Mouse (Mus musculus) myocyte (in vitro differentiated cells): Measurements from ENCODE around the gene Gm20388. TPM values are rescaled to one million over a fixed set of nuclear protein-coding genes. Genes with fewer than 3 reads are reported as not detected.

Experiments used
- H3K27me3 ChIP-seq: one replicate; pipeline ENCODE4 v1.6.1; 2011; ENCODE audit not compliant: control insufficient read depth, insufficient read depth, insufficient read length
- H3K36me3 ChIP-seq: one replicate; pipeline ENCODE4 v1.6.1; 2011; ENCODE audit not compliant: control insufficient read depth, insufficient read depth
- H3K4me2 ChIP-seq: one replicate; pipeline ENCODE4 v1.6.1; 2011; ENCODE audit warnings: low read depth, control low read depth
- H3K4me3 ChIP-seq: one replicate; pipeline ENCODE4 v1.5.1; 2011; ENCODE audit warnings: mild to moderate bottlenecking, control low read depth, moderate library complexity
- H3K79me2 ChIP-seq: one replicate; pipeline ENCODE4 v1.6.1; 2011; ENCODE audit not compliant: control insufficient read depth, insufficient read depth
- H3ac ChIP-seq: one replicate; pipeline ENCODE4 v1.6.1; 2011; ENCODE audit not compliant: control insufficient read depth, insufficient read length
- CEBPB ChIP-seq: IDR thresholded peaks from 2 replicates; pipeline ENCODE4 v1.6.1; 2011; ENCODE audit warnings: mild to moderate bottlenecking, moderate library complexity; ENCODE audit not compliant: poor library complexity, insufficient read depth, severe bottlenecking
- E2F4 ChIP-seq: IDR thresholded peaks from one replicate; pipeline ENCODE4 v1.6.1; 2011; ENCODE audit warnings: mild to moderate bottlenecking, control low read depth, moderate library complexity; ENCODE audit not compliant: insufficient read depth
- MAX ChIP-seq: IDR thresholded peaks from one replicate; pipeline ENCODE4 v1.6.1; 2011; ENCODE audit warnings: low read depth, mild to moderate bottlenecking, control low read depth
- MYOD1 ChIP-seq, 3 experiments: IDR thresholded peaks; one replicate each; pipeline ENCODE4 v1.6.1; 2011; ENCODE audit warnings: control low read depth in 2 of 3, low read depth in 2 of 3, mild to moderate bottlenecking in 2 of 3, moderate library complexity in 1 of 3; ENCODE audit not compliant: insufficient read length in 2 of 3, control insufficient read depth in 1 of 3
- MYOG ChIP-seq, 3 experiments: IDR thresholded peaks; one replicate each; pipeline ENCODE4 v1.6.1; 2011; ENCODE audit warnings: control low read depth in 2 of 3, low read depth in 2 of 3, mild to moderate bottlenecking in 2 of 3; ENCODE audit not compliant: insufficient read length in 2 of 3, control insufficient read depth in 1 of 3, insufficient read depth in 1 of 3
- POLR2A ChIP-seq: IDR thresholded peaks from one replicate; pipeline ENCODE4 v1.6.1; 2011; ENCODE audit warnings: low read depth, mild to moderate bottlenecking, control low read depth, moderate library complexity; ENCODE audit not compliant: insufficient read length
- POLR2AphosphoS2 ChIP-seq: IDR thresholded peaks from one replicate; pipeline ENCODE4 v1.6.1; 2011; ENCODE audit warnings: low read depth, control low read depth; ENCODE audit not compliant: insufficient read length
- REST ChIP-seq: IDR thresholded peaks from one replicate; pipeline ENCODE4 v1.6.1; 2011; ENCODE audit warnings: mild to moderate bottlenecking, control low read depth, moderate library complexity; ENCODE audit not compliant: insufficient read depth, insufficient read length
- SRF ChIP-seq: IDR thresholded peaks from one replicate; pipeline ENCODE4 v1.6.1; 2011; ENCODE audit warnings: low read depth; ENCODE audit not compliant: control insufficient read depth, insufficient read length
- TCF12 ChIP-seq: IDR thresholded peaks from one replicate; pipeline ENCODE4 v1.6.1; 2011; ENCODE audit warnings: mild to moderate bottlenecking, control low read depth; ENCODE audit not compliant: poor library complexity, insufficient read depth, severe bottlenecking
- TCF3 ChIP-seq: IDR thresholded peaks from one replicate; pipeline ENCODE4 v1.6.1; 2011; ENCODE audit warnings: low read depth, control low read depth; ENCODE audit not compliant: insufficient read length
- USF1 ChIP-seq: IDR thresholded peaks from one replicate; pipeline ENCODE4 v1.6.1; 2011; ENCODE audit warnings: low read depth, mild to moderate bottlenecking, control low read depth, moderate library complexity
- polyA plus RNA-seq: library from polyadenylated mRNA; unstranded; fragments of >200 nt; fragmentation: generic; extraction: Trizol; gene quantifications from one replicate; pipeline ENCODE4 v1.2.1, GENCODE M21; 2012; ENCODE audit warnings: missing spikeins

Gm20388 gene
- polyA plus RNA-seq, 1 experiment: 15.3 TPM

DNA sequence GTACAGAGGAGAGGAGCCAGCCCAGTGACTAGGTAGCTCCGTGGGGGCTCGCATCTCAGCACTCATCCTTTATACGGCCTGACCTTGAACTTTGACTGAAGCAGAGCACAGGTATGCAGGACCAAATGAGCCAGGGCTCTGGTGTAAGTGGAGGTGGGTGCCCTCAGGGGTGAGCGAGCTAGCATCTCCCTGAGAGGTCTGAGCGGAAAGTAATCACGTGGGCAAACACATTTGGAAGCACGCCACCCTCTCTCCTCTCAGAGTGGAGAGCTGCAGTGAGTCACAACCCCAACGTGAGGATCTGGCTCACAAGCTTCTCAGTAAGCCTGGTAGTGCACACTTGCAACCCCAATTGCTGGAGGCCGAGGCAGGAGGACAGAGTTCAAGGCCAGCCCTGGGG is 2731.4 kb downstream of the Gm20388 start:
- no peak overlapping the region for H3K4me3 ChIP-seq
- TF ChIP-seq SRF (no peak), MYOG (IDR thresholded peaks at IDR 0.05; ENCODE audit: control insufficient read depth in 1 of 3, insufficient read depth in 1 of 3, insufficient read length in 2 of 3, low read depth in 2 of 3) (no peak), POLR2A (peak; percentile 13), USF1 (peak; percentile 89)
- H3K36me3 ChIP-seq: no peaks in the 10 kb centered on the region
- H3K79me2 ChIP-seq: no peaks in the 10 kb centered on the region
- H3ac ChIP-seq: no peak overlapping the region
- H3K27me3 ChIP-seq: no peaks in the 10 kb centered on the region
- H3K4me2 ChIP-seq: peak overlapping the region; percentile 25

DNA sequence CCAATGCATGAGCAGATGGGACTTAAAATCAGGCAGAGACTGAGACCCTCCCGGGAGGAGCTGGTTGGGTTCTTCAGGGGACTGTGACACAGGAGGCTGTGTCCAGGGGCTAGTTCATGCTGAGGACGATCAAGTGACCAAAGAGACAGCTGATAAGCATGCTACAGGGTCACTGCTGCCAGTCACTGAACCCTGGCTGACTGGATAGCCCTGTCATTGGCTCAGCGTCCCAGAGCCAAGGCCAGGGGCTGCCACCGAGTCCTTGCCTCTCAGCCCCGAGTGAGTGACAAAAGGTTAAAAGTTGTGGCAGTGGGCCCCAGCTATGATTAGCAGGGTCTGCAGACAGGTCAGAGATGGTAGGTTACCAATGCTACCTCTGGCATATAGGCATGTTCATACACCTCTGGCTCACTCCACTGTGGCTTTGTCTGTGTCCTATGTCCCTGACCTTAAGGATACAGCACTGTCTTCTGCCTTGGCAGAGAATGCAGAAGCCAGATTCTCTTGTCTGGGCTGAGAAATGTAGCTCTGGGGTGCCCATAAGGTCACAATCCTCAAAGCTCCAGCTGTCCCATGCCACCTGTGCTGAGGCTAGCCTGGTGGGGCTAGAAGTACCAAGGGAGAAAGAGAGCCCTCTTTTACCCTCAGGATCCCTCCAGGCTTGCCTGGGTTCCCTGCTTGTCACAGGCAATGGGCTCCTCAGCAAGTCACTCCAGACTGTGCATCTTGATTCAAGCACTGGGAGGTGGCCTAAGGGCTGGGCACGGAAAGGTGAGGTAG is 2733.7 kb downstream of the Gm20388 start:
- Histone ChIP-seq H3K4me3 (peak overlapping the region; percentile 33), H3K4me2 (peak overlapping the region; percentile 76), H3K79me2 (no peaks in the 10 kb centered on the region), H3ac (no peak overlapping the region), H3K36me3 (no peaks in the 10 kb centered on the region), H3K27me3 (no peaks in the 10 kb centered on the region)
- TF ChIP-seq USF1 (no peak), E2F4 (no peak), CEBPB (no peak), MYOG (IDR thresholded peaks at IDR 0.05; ENCODE audit: control insufficient read depth in 1 of 3, insufficient read depth in 1 of 3, insufficient read length in 2 of 3, low read depth in 2 of 3) (peak; percentile 44 to 89 (median 50)), POLR2AphosphoS2 (no peak), REST (no peak), MAX (no peak), MYOD1 (IDR thresholded peaks at IDR 0.05; ENCODE audit: control insufficient read depth in 1 of 3, insufficient read length in 2 of 3, low read depth in 2 of 3) (peak in 2 of 3 experiments; percentile 67 to 73), TCF12 (peak; percentile 56), SRF (no peak), POLR2A (no peak), TCF3 (peak; percentile 35)

DNA sequence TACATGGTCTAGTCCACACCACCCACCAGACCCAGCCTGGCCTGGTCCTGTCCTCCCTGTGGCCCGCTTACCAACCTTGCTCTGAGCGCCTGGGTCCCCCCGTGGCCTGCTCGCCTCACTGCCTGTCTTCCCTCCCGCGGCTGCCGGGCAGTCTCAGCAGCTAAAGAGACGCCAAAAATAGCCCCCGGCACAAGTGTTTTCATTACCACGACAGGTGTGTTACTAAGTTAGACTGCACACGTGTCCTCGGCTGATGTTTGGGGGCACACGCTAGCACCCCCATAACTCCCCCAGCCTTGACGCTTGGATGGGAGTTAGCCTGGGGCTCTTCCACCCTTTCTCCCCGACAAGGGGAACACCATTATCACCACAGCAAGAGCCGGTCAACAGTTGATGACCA is 2735.7 kb downstream of the Gm20388 start:
- H3ac ChIP-seq: no peak overlapping the region
- no peaks in the 10 kb centered on the region for H3K79me2 ChIP-seq
- H3K4me3 ChIP-seq: peak overlapping the region; percentile 33
- peak overlapping the region; percentile 76 for H3K4me2 ChIP-seq
- TF ChIP-seq MAX (no peak), MYOG (IDR thresholded peaks at IDR 0.05; ENCODE audit: control insufficient read depth in 1 of 3, insufficient read depth in 1 of 3, insufficient read length in 2 of 3, low read depth in 2 of 3) (peak; percentile 71 to 93 (median 88)), CEBPB (no peak), USF1 (peak; percentile 51), SRF (no peak), TCF12 (peak; percentile 95), MYOD1 (IDR thresholded peaks at IDR 0.05; ENCODE audit: control insufficient read depth in 1 of 3, insufficient read length in 2 of 3, low read depth in 2 of 3) (peak in 2 of 3 experiments; percentile 77 to 92), REST (no peak), POLR2A (peak; percentile 62), TCF3 (peak; percentile 32)
- H3K36me3 ChIP-seq: no peaks in the 10 kb centered on the region
- no peaks in the 10 kb centered on the region for H3K27me3 ChIP-seq

DNA sequence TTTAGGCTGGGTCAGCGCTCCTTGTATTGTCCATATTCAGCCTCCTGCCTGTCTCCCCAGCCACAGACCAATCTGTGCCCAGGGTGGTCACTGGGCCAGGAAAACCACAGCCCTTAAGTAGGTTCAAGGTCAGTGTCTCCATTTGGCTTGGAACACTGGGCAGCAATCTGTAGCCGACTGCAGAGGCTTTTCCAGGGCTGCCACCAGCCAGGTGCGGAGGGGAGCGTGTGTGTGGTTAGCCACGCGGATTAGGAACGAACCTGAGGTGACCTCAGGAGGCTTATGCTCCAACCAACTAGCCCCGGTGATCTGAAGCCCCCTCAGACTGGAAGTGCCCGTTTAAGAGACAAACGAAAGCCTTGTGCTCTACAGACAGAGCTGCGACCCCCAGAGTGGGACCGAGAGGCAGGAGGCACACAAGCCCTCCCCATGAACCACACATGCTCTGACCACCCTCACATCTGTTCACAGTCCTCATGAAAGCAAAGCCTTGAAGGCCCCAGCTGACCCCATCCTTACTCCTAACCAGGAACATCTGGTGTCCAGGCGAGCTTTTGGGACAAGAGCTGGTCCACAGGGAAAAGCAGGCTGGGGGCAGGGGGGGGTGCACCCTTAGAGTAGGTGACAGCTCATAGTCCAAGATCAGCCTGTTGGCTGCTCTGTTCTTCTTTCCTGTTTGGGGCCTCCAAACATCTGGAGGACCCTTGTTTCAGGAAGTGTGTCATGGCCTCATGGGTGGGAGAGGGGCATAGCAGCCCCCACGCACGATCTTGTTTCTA is 2737.7 kb downstream of the Gm20388 start:
- Histone ChIP-seq H3K4me2 (no peak overlapping the region), H3K27me3 (no peaks in the 10 kb centered on the region), H3K4me3 (no peak overlapping the region), H3K36me3 (no peaks in the 10 kb centered on the region), H3ac (no peak overlapping the region), H3K79me2 (no peaks in the 10 kb centered on the region)
- TF ChIP-seq REST (no peak), MYOG (IDR thresholded peaks at IDR 0.05; ENCODE audit: control insufficient read depth in 1 of 3, insufficient read depth in 1 of 3, insufficient read length in 2 of 3, low read depth in 2 of 3) (peak in 2 of 3 experiments; percentile 54 to 87), TCF3 (no peak), POLR2A (no peak), POLR2AphosphoS2 (no peak), CEBPB (no peak), E2F4 (no peak), SRF (no peak), MYOD1 (IDR thresholded peaks at IDR 0.05; ENCODE audit: control insufficient read depth in 1 of 3, insufficient read length in 2 of 3, low read depth in 2 of 3) (peak; percentile 19 to 82 (median 52)), MAX (no peak), USF1 (no peak), TCF12 (no peak)
